Mouse (Mus musculus) CH12.LX (cell line): ENCODE results near the gene Htt. TPM values are rescaled to one million over a fixed set of nuclear protein-coding genes. Genes with fewer than 3 reads are reported as not detected.

ENCODE experiments used
- DNase-seq: peaks from one replicate; pipeline ENCODE4 v3.0.0-alpha.2; 2013; ENCODE audit errors: extremely low read depth
- H3K27ac ChIP-seq: 2 replicates; pipeline ENCODE4 v1.5.1; 2012; ENCODE audit warnings: low read depth, mild to moderate bottlenecking, control low read depth, moderate library complexity; ENCODE audit not compliant: insufficient read depth
- H3K27me3 ChIP-seq: replicated peaks from 2 replicates; pipeline ENCODE3; 2012; ENCODE audit warnings: inconsistent platforms
- H3K36me3 ChIP-seq, 2 experiments: replicated peaks in 1 of 2; 2 replicates each; pipeline versions ENCODE3 to v1.6.1; 2012; ENCODE audit warnings: inconsistent platforms in 1 of 2, low read length in 1 of 2, mild to moderate bottlenecking in 1 of 2, mixed read lengths in 1 of 2, moderate library complexity in 1 of 2; ENCODE audit not compliant: control insufficient read depth in 1 of 2, insufficient read depth in 1 of 2
- H3K4me1 ChIP-seq, 2 experiments: 2 replicates each; pipeline ENCODE4 v1.6.1; 2012; ENCODE audit warnings: inconsistent platforms in 1 of 2, moderate library complexity in 1 of 2; ENCODE audit not compliant: insufficient read depth in 2 of 2, control insufficient read depth in 1 of 2
- H3K4me2 ChIP-seq: 2 replicates; pipeline ENCODE4 v1.6.1; 2012; ENCODE audit warnings: low read depth, mild to moderate bottlenecking, control low read depth; ENCODE audit not compliant: poor library complexity, insufficient read depth, severe bottlenecking
- H3K4me3 ChIP-seq, 3 experiments: fragments of 150-350 bp in 1 of 3; sonication (generic) in 1 of 3; replicated peaks in 1 of 3; 2 replicates each; pipeline versions ENCODE3 to v1.5.1; 2011 to 2012; ENCODE audit warnings: low read depth in 2 of 3, low read length in 2 of 3, mild to moderate bottlenecking in 2 of 3, moderate library complexity in 2 of 3, control low read depth in 1 of 3, improper control_type of control experiment in 1 of 3, inconsistent platforms in 1 of 3, mixed read lengths in 1 of 3; ENCODE audit not compliant: poor library complexity in 1 of 3
- H3K79me2 ChIP-seq: replicated peaks from 2 replicates; pipeline ENCODE4 v1.6.1; 2012; ENCODE audit warnings: mild to moderate bottlenecking, moderate library complexity; ENCODE audit not compliant: control insufficient read depth, poor library complexity, insufficient read depth, severe bottlenecking; ENCODE audit errors: extremely low read depth
- H3K9ac ChIP-seq: 2 replicates; pipeline ENCODE4 v1.6.1; 2012; ENCODE audit warnings: low read depth, mild to moderate bottlenecking, control low read depth, moderate library complexity; ENCODE audit not compliant: insufficient read depth
- H3K9me3 ChIP-seq: replicated peaks from 2 replicates; pipeline ENCODE3; 2012; ENCODE audit warnings: low read length, inconsistent platforms, mixed read lengths
- BHLHE40 ChIP-seq: IDR thresholded peaks from 2 replicates; pipeline ENCODE4 v1.6.1; 2011; ENCODE audit warnings: mild to moderate bottlenecking, low read depth, low read length, improper control_type of control experiment
- CHD1 ChIP-seq: IDR thresholded peaks from 2 replicates; pipeline ENCODE4 v1.6.1; 2012; ENCODE audit warnings: low read depth, low read length, improper control_type of control experiment, inconsistent platforms
- CHD2 ChIP-seq: IDR thresholded peaks from 2 replicates; pipeline ENCODE4 v1.6.1; 2011; ENCODE audit warnings: low read length, improper control_type of control experiment
- CTCF ChIP-seq, 2 experiments: IDR thresholded peaks in 1 of 2; conservative IDR thresholded peaks in 1 of 2; 2 replicates each; pipeline ENCODE4 v1.5.1; 2011 to 2012; ENCODE audit warnings: low read depth in 2 of 2, low read length in 2 of 2, improper control_type of control experiment in 1 of 2, inconsistent platforms in 1 of 2, mild to moderate bottlenecking in 1 of 2, moderate library complexity in 1 of 2
- E2F4 ChIP-seq: IDR thresholded peaks from 2 replicates; pipeline ENCODE4 v1.6.1; 2011; ENCODE audit warnings: low read depth, low read length, improper control_type of control experiment; ENCODE audit not compliant: insufficient replicate concordance
- EP300 ChIP-seq: IDR thresholded peaks from 2 replicates; pipeline ENCODE4 v1.6.1; 2011; ENCODE audit warnings: low read length, improper control_type of control experiment
- ETS1 ChIP-seq: conservative IDR thresholded peaks from 2 replicates; pipeline ENCODE4 v1.6.1; 2012; ENCODE audit warnings: low read depth, mild to moderate bottlenecking, inconsistent platforms, low read length, improper control_type of control experiment, moderate library complexity
- GABPA ChIP-seq: IDR thresholded peaks from 2 replicates; pipeline ENCODE4 v1.6.1; 2012; ENCODE audit warnings: low read depth, low read length, improper control_type of control experiment, inconsistent platforms; ENCODE audit not compliant: insufficient replicate concordance
- HCFC1 ChIP-seq: IDR thresholded peaks from 2 replicates; pipeline ENCODE4 v1.6.1; 2012; ENCODE audit warnings: low read depth, mild to moderate bottlenecking, inconsistent platforms, low read length, improper control_type of control experiment
- IRF4 ChIP-seq: IDR thresholded peaks from 2 replicates; pipeline ENCODE4 v1.6.1; 2014; ENCODE audit warnings: low read depth, mild to moderate bottlenecking, inconsistent platforms, low read length, improper control_type of control experiment
- JUN ChIP-seq: IDR thresholded peaks from 2 replicates; pipeline ENCODE4 v1.6.1; 2011; ENCODE audit warnings: low read depth, mild to moderate bottlenecking, low read length, improper control_type of control experiment, moderate library complexity; ENCODE audit not compliant: insufficient read depth
- KAT2A ChIP-seq: IDR thresholded peaks from 2 replicates; pipeline ENCODE4 v1.6.1; 2012; ENCODE audit warnings: low read length, improper control_type of control experiment, inconsistent platforms; ENCODE audit not compliant: insufficient replicate concordance
- MAFK ChIP-seq: IDR thresholded peaks from 2 replicates; pipeline ENCODE4 v1.6.1; 2011; ENCODE audit warnings: low read length, improper control_type of control experiment; ENCODE audit not compliant: insufficient replicate concordance
- MAX ChIP-seq: IDR thresholded peaks from 2 replicates; pipeline ENCODE4 v1.6.1; 2011; ENCODE audit warnings: low read length, improper control_type of control experiment
- MEF2A ChIP-seq: IDR thresholded peaks from 2 replicates; pipeline ENCODE4 v1.6.1; 2014; ENCODE audit warnings: low read depth, mild to moderate bottlenecking, inconsistent platforms, low read length, improper control_type of control experiment, borderline replicate concordance
- MXI1 ChIP-seq: IDR thresholded peaks from 2 replicates; pipeline ENCODE4 v1.6.1; 2011; ENCODE audit warnings: mild to moderate bottlenecking, low read depth, low read length, improper control_type of control experiment
- MYC ChIP-seq: IDR thresholded peaks from 2 replicates; pipeline ENCODE4 v1.6.1; 2011; ENCODE audit warnings: low read depth, mild to moderate bottlenecking, improper control_type of control experiment, low read length
- NELFE ChIP-seq: IDR thresholded peaks from 2 replicates; pipeline ENCODE4 v1.6.1; 2011; ENCODE audit warnings: low read depth, low read length, improper control_type of control experiment
- NRF1 ChIP-seq: IDR thresholded peaks from 2 replicates; pipeline ENCODE4 v1.6.1; 2014; ENCODE audit warnings: low read depth, mild to moderate bottlenecking, inconsistent platforms, low read length, improper control_type of control experiment, moderate library complexity
- POLR2A ChIP-seq: IDR thresholded peaks from 2 replicates; pipeline ENCODE4 v1.6.1; 2011; ENCODE audit warnings: low read depth, mild to moderate bottlenecking, improper control_type of control experiment, low read length
- POLR2AphosphoS2 ChIP-seq: IDR thresholded peaks from 2 replicates; pipeline ENCODE4 v1.6.1; 2011; ENCODE audit warnings: low read depth, low read length, improper control_type of control experiment
- RCOR1 ChIP-seq: conservative IDR thresholded peaks from 2 replicates; pipeline ENCODE4 v1.6.1; 2012; ENCODE audit warnings: low read depth, mild to moderate bottlenecking, inconsistent platforms, low read length, improper control_type of control experiment
- TBP ChIP-seq: conservative IDR thresholded peaks from 2 replicates; pipeline ENCODE4 v1.6.1; 2011; ENCODE audit warnings: low read depth, low read length, improper control_type of control experiment
- TCF12 ChIP-seq: IDR thresholded peaks from 2 replicates; pipeline ENCODE4 v1.6.1; 2014; ENCODE audit warnings: low read depth, mild to moderate bottlenecking, inconsistent platforms, low read length, improper control_type of control experiment
- USF1 ChIP-seq: IDR thresholded peaks from 2 replicates; pipeline ENCODE4 v1.6.1; 2014; ENCODE audit warnings: low read depth, mild to moderate bottlenecking, inconsistent platforms, low read length, improper control_type of control experiment
- USF2 ChIP-seq: conservative IDR thresholded peaks from 2 replicates; pipeline ENCODE4 v1.6.1; 2011; ENCODE audit warnings: low read depth, low read length, improper control_type of control experiment
- ZC3H11A ChIP-seq: IDR thresholded peaks from 2 replicates; pipeline ENCODE4 v1.6.1; 2012; ENCODE audit warnings: low read depth, mild to moderate bottlenecking, inconsistent platforms, low read length, improper control_type of control experiment
- ZKSCAN1 ChIP-seq: IDR thresholded peaks from 2 replicates; pipeline ENCODE4 v1.6.1; 2012; ENCODE audit warnings: low read depth, inconsistent platforms, low read length, improper control_type of control experiment, borderline replicate concordance
- ZMIZ1 ChIP-seq: IDR thresholded peaks from 2 replicates; pipeline ENCODE4 v1.6.1; 2012; ENCODE audit warnings: low read depth, mild to moderate bottlenecking, inconsistent platforms, low read length, improper control_type of control experiment
- ZNF384 ChIP-seq: IDR thresholded peaks from 2 replicates; pipeline ENCODE4 v1.6.1; 2012; ENCODE audit warnings: low read depth, low read length, improper control_type of control experiment, inconsistent platforms
- dilution Hi-C: fragments of 300-500 bp; cut with MboI; formaldehyde crosslinking; loops from 2 replicates; pipeline ENCODE4 v1.14.3; 2020; ENCODE audit warnings: low sequenced_read_pairs; ENCODE audit not compliant: extremely low pct_unique_long_range_greater_than_20kb, extremely low pct_ligation_motif_present
- in situ Hi-C: fragments of 300-500 bp; cut with MboI; formaldehyde crosslinking; loops from 3 replicates; pipeline ENCODE4 v1.14.3; 2019; ENCODE audit warnings: low sequenced_read_pairs, low pct_ligation_motif_present, low pct_unique_long_range_greater_than_20kb, mixed read lengths
- polyA plus RNA-seq: library from polyadenylated mRNA; unstranded; fragments of >175 nt; gene quantifications from 2 replicates; pipeline ENCODE4 v1.2.1, GENCODE M21; 2012; ENCODE audit warnings: low read depth; ENCODE audit not compliant: insufficient read length
- total RNA-seq, 2 experiments: library from RNA; depleted of rRNA; stranded (reverse); fragments of 300-350 nt in 1 of 2; fragments of >200 nt in 1 of 2; gene quantifications; 2 replicates each; pipeline ENCODE4 v1.2.3; 2012 to 2014

Gene Htt
- total and polyA plus RNA-seq, 3 experiments, result 10.2 to 18.1 (median 18.1) TPM

- peaks cover 82 to 96% of the 10 kb centered on the region in 2 experiments for H3K36me3 ChIP-seq
- H3K27me3 ChIP-seq, result no peaks in the 10 kb centered on the region
- DNase-seq, result no peak
- H3K79me2 ChIP-seq, result no peaks in the 10 kb centered on the region
- H3K4me1 ChIP-seq, result no peaks in the 10 kb centered on the region
- no peak overlapping the region for H3K4me2 ChIP-seq
- H3K27ac ChIP-seq, result no peak overlapping the region
- no peak overlapping the region for H3K9ac ChIP-seq
- no peak overlapping the region for H3K4me3 ChIP-seq
- in situ Hi-C loops, result no loop called here
- dilution Hi-C loops, result no loop called here
- H3K9me3 ChIP-seq, result no peaks in the 10 kb centered on the region
- TF ChIP-seq BHLHE40 (no peak), MAX (no peak), CHD2 (no peak), ETS1 (no peak), POLR2A (no peak), HCFC1 (no peak), NRF1 (no peak), POLR2AphosphoS2 (no peak), USF1 (no peak), MEF2A (no peak), MXI1 (no peak), CHD1 (no peak), ZKSCAN1 (no peak), JUN (no peak), CTCF (conservative IDR thresholded peaks at IDR 0.05 in 1 of 2, IDR thresholded peaks at IDR 0.05 in 1 of 2; ENCODE audit: low read depth in 2 of 2, low read length in 2 of 2) (no peak), MYC (no peak), USF2 (no peak)
Observed at GRCm38 (mm10) chr5:34902811-34903385, 141.4 kb downstream of the Htt start.

- Histone ChIP-seq H3K9me3 (no peaks in the 10 kb centered on the region), H3K9ac (no peak overlapping the region), H3K4me3 (no peak overlapping the region), H3K27ac (no peak overlapping the region), H3K27me3 (no peaks in the 10 kb centered on the region), H3K36me3 (peaks cover 81 to 97% of the 10 kb centered on the region in 2 experiments), H3K79me2 (no peaks in the 10 kb centered on the region), H3K4me1 (peaks cover 0 to 5% of the 10 kb centered on the region in 2 experiments; a peak in 1 of 4 replicates), H3K4me2 (no peak overlapping the region)
- dilution Hi-C loops, result no loop called here
- TF ChIP-seq TBP (no peak), GABPA (no peak), MAFK (no peak), ZC3H11A (no peak), CHD1 (no peak), POLR2AphosphoS2 (no peak), ZNF384 (no peak), USF1 (no peak), CTCF (conservative IDR thresholded peaks at IDR 0.05 in 1 of 2, IDR thresholded peaks at IDR 0.05 in 1 of 2; ENCODE audit: low read depth in 2 of 2, low read length in 2 of 2) (no peak), EP300 (no peak), KAT2A (no peak), IRF4 (no peak), RCOR1 (no peak), ZMIZ1 (no peak), POLR2A (no peak), E2F4 (no peak), MEF2A (no peak), NELFE (no peak), TCF12 (no peak)
- in situ Hi-C loops, result no loop called here
- DNase-seq, result no peak
Observed at GRCm38 (mm10) chr5:34904412-34904811, 142.9 kb downstream of the Htt start.
